Mouse (Mus musculus): Measurements from ENCODE around the gene Pex11b.

- TF ChIP-seq CTCF (IDR thresholded peaks at IDR 0.05; ENCODE audit: control insufficient read depth, insufficient read depth, insufficient read length) (no peak), USF1 (IDR thresholded peaks at IDR 0.05; ENCODE audit: low read depth) (no peak), MYOG (IDR thresholded peaks at IDR 0.05; ENCODE audit: control insufficient read depth, extremely low read depth, insufficient read length) (no peak), CEBPB (IDR thresholded peaks at IDR 0.05; ENCODE audit: low read depth) (no peak), MYOD1 (IDR thresholded peaks at IDR 0.05; ENCODE audit: control insufficient read depth, insufficient read length, low read depth) (no peak), MAX (IDR thresholded peaks at IDR 0.05) (no peak)
These were observed 53.7 kb downstream of the Pex11b start for GRCm38 (mm10) chr3:96688854-96689253.
